Mouse (Mus musculus): ENCODE data around the gene Gars.

DNA sequence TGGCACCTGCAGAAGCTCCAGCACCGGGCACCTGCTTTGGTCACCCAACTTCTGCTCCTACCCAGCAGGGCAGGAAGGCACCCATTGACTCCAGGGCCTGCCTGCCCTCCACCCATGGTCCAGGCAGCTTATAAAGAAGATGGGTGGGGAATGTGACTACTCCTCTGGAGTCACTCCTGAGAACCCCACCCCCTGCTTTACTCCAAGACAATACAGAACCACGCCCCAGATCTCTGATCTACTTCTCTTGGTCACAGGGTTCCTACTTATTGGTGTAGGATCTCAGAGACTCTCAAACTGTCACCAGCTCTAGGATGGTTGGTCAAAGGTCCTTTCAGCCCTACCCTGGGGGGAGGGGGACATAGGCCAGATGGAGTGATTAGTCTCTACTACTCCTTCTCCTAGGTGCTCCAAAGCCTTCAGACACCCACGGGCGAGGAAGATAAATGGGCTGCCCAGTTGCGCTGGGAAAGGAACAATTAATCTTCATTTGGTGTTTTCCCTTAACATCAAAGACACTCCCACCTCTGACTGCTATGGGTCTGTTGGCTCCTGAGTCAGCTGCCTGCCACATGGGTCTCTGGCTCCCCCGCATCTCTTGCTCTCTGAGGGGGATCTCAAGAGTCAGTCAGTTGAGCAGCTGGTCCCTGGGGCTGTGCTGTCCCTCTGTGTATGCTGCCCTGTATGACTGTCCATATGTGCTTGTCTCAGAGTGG is 55.8 kb downstream of the Gars start:
- no peak for TF ChIP-seq POLR2A (IDR thresholded peaks at IDR 0.05; ENCODE audit: insufficient read depth, low read depth, low read length)
- TF ChIP-seq CTCF (IDR thresholded peaks at IDR 0.05): no peak

Data from heart, adult 2 months (tissue).